Mouse (Mus musculus) spleen, embryonic (tissue): ENCODE data around the gene Lhx5.

Source experiments
- CTCF ChIA-PET: fragments of 350-600 bp; sonication (Branson Sonifier 250); formaldehyde crosslinking; loops from one replicate; lab custom pipeline; 2022; lab: Charles Lee

Lhx5 gene

GRCm38 (mm10) chr5:120432486-120433015 is 1.1 kb downstream of the Lhx5 start:
- CTCF ChIA-PET, result no interaction called here

- CTCF ChIA-PET, result no interaction called here
Measured at GRCm38 (mm10) chr5:120433135-120433760, 1.7 kb downstream of the Lhx5 start.

GRCm38 (mm10) chr5:120434231-120434735 is 2.8 kb downstream of the Lhx5 start:
- CTCF ChIA-PET, result no interaction called here

GRCm38 (mm10) chr5:120435006-120435681 is 3.6 kb downstream of the Lhx5 start:
- CTCF ChIA-PET, result no interaction called here

- CTCF ChIA-PET, result no interaction called here
Measured at GRCm38 (mm10) chr5:120435731-120436501, 4.4 kb downstream of the Lhx5 start.

- CTCF ChIA-PET, result interaction anchor here (0.6 kb wide), 1 partner anchor 74 kb away, joined by 3 read pairs; the partner anchor contains the start of gene Slc8b1
Measured at GRCm38 (mm10) chr5:120436885-120437495, 5.5 kb downstream of the Lhx5 start.

GRCm38 (mm10) chr5:120437539-120437938 is 6.0 kb downstream of the Lhx5 start:
- CTCF ChIA-PET, result interaction anchor here (0.6 kb wide), 1 partner anchor 73 kb away, joined by 3 read pairs; the partner anchor contains the start of gene Slc8b1

GRCm38 (mm10) chr5:120437986-120438385 is 6.5 kb downstream of the Lhx5 start:
- CTCF ChIA-PET, result no interaction called here

- CTCF ChIA-PET, result no interaction called here
Measured at GRCm38 (mm10) chr5:120438469-120438868, 7.0 kb downstream of the Lhx5 start.

- CTCF ChIA-PET, result interaction anchor here (0.8 kb wide), 1 partner anchor 27 kb away, joined by 3 read pairs; no protein-coding TSS in a partner anchor
Measured at GRCm38 (mm10) chr5:120438991-120439710, 7.7 kb downstream of the Lhx5 start.

GRCm38 (mm10) chr5:120439887-120440670 is 8.6 kb downstream of the Lhx5 start:
- CTCF ChIA-PET, result interaction anchor here (1.0 to 1.1 kb wide), 2 partner anchors 15 to 29 kb away, joined by 5 to 7 read pairs; no protein-coding TSS in a partner anchor

GRCm38 (mm10) chr5:120440733-120441132 is 9.2 kb downstream of the Lhx5 start:
- CTCF ChIA-PET, result interaction anchor here (0.7 to 1.1 kb wide), 3 partner anchors 16 to 30 kb away, joined by 5 to 7 read pairs (median 5); no protein-coding TSS in a partner anchor

- CTCF ChIA-PET, result no interaction called here
Measured at GRCm38 (mm10) chr5:120447305-120447704, 15.8 kb downstream of the Lhx5 start.

- CTCF ChIA-PET, result no interaction called here
Measured at GRCm38 (mm10) chr5:120454756-120455337, 23.3 kb downstream of the Lhx5 start.

GRCm38 (mm10) chr5:120456253-120456652 is 24.8 kb downstream of the Lhx5 start:
- CTCF ChIA-PET, result no interaction called here

- CTCF ChIA-PET, result interaction anchor here (0.5 kb wide), 1 partner anchor 16 kb away, joined by 5 read pairs; no protein-coding TSS in a partner anchor
Measured at GRCm38 (mm10) chr5:120456841-120457554, 25.5 kb downstream of the Lhx5 start.

GRCm38 (mm10) chr5:120457628-120458027 is 26.1 kb downstream of the Lhx5 start:
- CTCF ChIA-PET, result interaction anchor here (0.5 kb wide), 1 partner anchor 17 kb away, joined by 5 read pairs; no protein-coding TSS in a partner anchor

GRCm38 (mm10) chr5:120459133-120459532 is 27.6 kb downstream of the Lhx5 start:
- CTCF ChIA-PET, result no interaction called here
